In the genomic region with DNA sequence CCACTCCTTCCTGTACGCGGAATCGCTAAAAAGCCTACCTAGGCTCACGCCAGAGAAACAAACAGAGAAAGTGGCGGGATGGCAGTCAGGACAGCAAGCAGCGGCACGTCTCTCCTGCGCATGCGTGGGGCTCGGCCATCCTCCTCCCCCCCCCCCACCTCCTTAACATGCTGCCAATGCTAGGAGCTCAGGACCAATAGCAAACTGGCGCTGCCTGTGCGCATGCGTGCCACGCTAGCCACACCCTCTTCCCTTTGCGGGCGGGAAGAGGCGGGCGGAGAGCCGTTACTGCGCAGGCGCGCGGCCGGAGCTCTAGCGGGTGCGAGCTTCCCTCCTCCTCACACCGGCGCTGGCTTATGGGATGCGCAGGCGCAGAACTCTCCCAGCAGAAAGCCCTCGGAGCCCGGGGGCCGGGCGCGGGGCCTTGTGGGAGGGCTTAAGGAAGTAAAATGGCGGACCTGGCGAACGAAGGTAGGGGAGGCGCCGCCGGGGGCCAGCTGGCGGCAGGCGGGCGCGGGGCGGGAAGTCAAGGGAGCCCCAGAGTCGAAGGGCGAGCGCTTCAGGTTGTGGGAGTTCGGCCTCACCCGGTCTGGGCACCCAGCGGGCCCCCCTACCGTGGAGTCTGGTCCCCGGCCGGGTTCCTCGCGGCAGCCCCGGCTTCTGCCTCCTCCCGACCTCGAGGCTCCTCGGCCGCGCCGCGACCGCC, we compare ENCODE assay signal across 8 mouse cellular contexts. TPM values are rescaled to one million over a fixed set of nuclear protein-coding genes. Genes with fewer than 3 reads are reported as not detected.
DNase-seq lines count a peak whose midpoint lies in the region; ATAC-seq and TF ChIP-seq lines count a peak whose summit lies in the region.

A gene (plus strand): TSS at position 354 of the 706 bp plus-strand sequence.

- TF ChIP-seq POLR2A in cortical plate, adult 2 months (IDR thresholded peaks at IDR 0.05; ENCODE audit: extremely low read depth, insufficient read depth, low read length), result peak; percentile 94

- peak; percentile 89 for ATAC-seq in activated CD4-positive, CD25-positive, alpha-beta regulatory T cell, adult 4 months

- H3K27me3 ChIP-seq in megakaryocyte, embryonic 14.5 days (replicated peaks), result peaks cover 11% of the 10 kb centered on the region

- peak within 1 kb of the TSS; percentile 85 for H3K4me3 ChIP-seq in cortical plate, adult 2 months (ENCODE audit: insufficient read depth, low read length)
- peak within 1 kb of the TSS; percentile 95 for H3K4me3 ChIP-seq in megakaryocyte, embryonic 14.5 days (replicated peaks)

- no peaks in the 10 kb centered on the region for H3K9me3 ChIP-seq in megakaryocyte, embryonic 14.5 days

- DNase-seq in gastrocnemius, adult 8-10 months (ENCODE audit: low spot score in 2 of 2), result peak; percentile 98 to 100
- DNase-seq in hindlimb bud, embryonic 11.5 days (ENCODE audit: extremely low spot score, low read depth, low spot score), result peak; percentile 88
- DNase-seq in left cerebral cortex, adult 8-10 months (ENCODE audit: low spot score in 2 of 2), result peak; percentile 94 to 99
- peak; percentile 99 to 100 for DNase-seq in right cerebral cortex, postnatal 10 days (ENCODE audit: low spot score in 2 of 2)
- DNase-seq in urinary bladder, postnatal 25 days (ENCODE audit: low spot score), result peak; percentile 98

- TF ChIP-seq CTCF in cortical plate, adult 2 months (IDR thresholded peaks at IDR 0.05; ENCODE audit: extremely low read depth, insufficient read depth, low read length), result no peak

- H3K27ac ChIP-seq in cortical plate, adult 2 months (ENCODE audit: insufficient read depth, low read length), result peak within 1 kb of the TSS; percentile 61; the same call in 1 of the 2 replicates

- peaks cover 10% of the 10 kb centered on the region; the same call in 1 of the 2 replicates for H3K4me1 ChIP-seq in cortical plate, adult 2 months (ENCODE audit: control insufficient read depth, insufficient read depth, low read length)
- H3K4me1 ChIP-seq in megakaryocyte, embryonic 14.5 days, result peaks cover 67% of the 10 kb centered on the region

- peaks cover 28% of the 10 kb centered on the region for H3K36me3 ChIP-seq in megakaryocyte, embryonic 14.5 days (replicated peaks; ENCODE audit: low read length)

RNA-seq across cellular contexts. Expression of the gene that starts here (rescaled TPM):
- polyA plus RNA-seq in activated CD4-positive, CD25-positive, alpha-beta regulatory T cell, adult 4 months (2017; shearing (Covaris generic)), result 10 to 100 TPM; 40.5 to 56.7 TPM
- 104 and 107 TPM in 2 replicates for polyA plus RNA-seq in cortical plate, adult 2 months (2012; rRNA removed)
- total RNA-seq in gastrocnemius, adult 8-10 months (2022), result 10 to 100 TPM; 36.5 to 40.7 (median 39.7) TPM
- total RNA-seq in left cerebral cortex, adult 8-10 months (2022), result 10 to 100 TPM; 85.9 to 91.2 (median 88.2) TPM
- polyA plus RNA-seq in megakaryocyte, embryonic 14.5 days (2012; ENCODE audit: insufficient read depth, low replicate concordance), result 73.0 and 77.5 TPM in 2 replicates

Comparison
In these comparisons a context has a peak if more than half of its experiments do, and no peak if none do; other contexts are left out.
1. Peak in every context shown above with its lines: DNase-seq, ATAC-seq, H3K4me3 ChIP-seq and H3K27ac ChIP-seq.